Mouse (Mus musculus): ENCODE results near the gene Gm26602. TPM values are rescaled to one million over a fixed set of nuclear protein-coding genes. Genes with fewer than 3 reads are reported as not detected.
"Not testable (repeated sequence)": the region's sequence is repeated elsewhere in the genome, so short reads cannot be mapped to it uniquely, and the experiment has no call there.

Gene Gm26602
- total RNA-seq, 2 experiments from 2014 or later: not detected

- no peak for DNase-seq
- intact Hi-C loops (cut with DNase I): loop anchor here (5.0 kb wide), 1 partner anchor 113 kb away; no protein-coding TSS in a partner anchor
Measured at GRCm38 (mm10) chr10:79949873-79950272, 39.2 kb downstream of the Gm26602 start.

GRCm38 (mm10) chr10:79950661-79951060 is 40.0 kb downstream of the Gm26602 start:
- intact Hi-C loops (cut with DNase I): loop anchor here (5.0 kb wide), 1 partner anchor 113 kb away; no protein-coding TSS in a partner anchor

GRCm38 (mm10) chr10:79953946-79954345 is 43.3 kb downstream of the Gm26602 start:
- intact Hi-C loops (cut with DNase I): loop anchor here (2.0 to 5.0 kb wide), 2 partner anchors 27 to 117 kb away; partner anchors contain the start of gene Arid3a
- DNase-seq: peak in 1 of 2 experiments; percentile 17

More at GRCm38 (mm10) chr10:79950661-79951060, 40.0 kb downstream of the Gm26602 start:
- DNase-seq: no peak

- no peak for DNase-seq
- intact Hi-C loops (cut with DNase I): loop anchor here (2.0 kb wide), 2 partner anchors 29 to 65 kb away; partner anchors contain the start of genes Arid3a and Cfd
Measured at GRCm38 (mm10) chr10:79955691-79956090, 45.0 kb downstream of the Gm26602 start.

- no peak for DNase-seq
- intact Hi-C loops (cut with DNase I): loop anchor here (2.0 kb wide), 1 partner anchor 66 kb away; the partner anchor contains the start of gene Cfd
Measured at GRCm38 (mm10) chr10:79956643-79957154, 46.0 kb downstream of the Gm26602 start.

GRCm38 (mm10) chr10:79958140-79958816 is 47.6 kb downstream of the Gm26602 start:
- intact Hi-C loops (cut with DNase I): loop anchor here (1.0 kb wide), 1 partner anchor 33 kb away; no protein-coding TSS in a partner anchor
- peak; percentile 70 to 77 for DNase-seq

GRCm38 (mm10) chr10:79959412-79959811 is 48.8 kb downstream of the Gm26602 start:
- intact Hi-C loops (cut with DNase I); DNase-seq: not testable (repeated sequence)

GRCm38 (mm10) chr10:79959847-79960601 is 49.4 kb downstream of the Gm26602 start, which contains the start of gene Wdr18:
TSS of gene Wdr18 (plus strand) at chr10:79960152.
- intact Hi-C loops (cut with DNase I): no loop called here
- DNase-seq: peak; percentile 98 to 99

Small RNA genes lying within 50 kb of the gene (microRNA-seq; reads per million reads assigned to microRNA genes)
- gene Mir6910: 0 reads per million in 2 experiments

Other genes with a start within 250 kb of the Gm26602 start
- not detected for gene Madcam1, start 246.3 kb upstream of the Gm26602 start, total RNA-seq (2021)
- gene Tpgs1, start 241.5 kb upstream of the Gm26602 start, total RNA-seq (2021): 10 to 100 TPM; 19.2 to 19.6 TPM
- 100 to 1,000 TPM; 344 to 378 TPM for gene Cdc34, start 228.7 kb upstream of the Gm26602 start, total RNA-seq (2021)
- 1 to 10 TPM; 4.4 to 6.0 TPM for gene Gzmm, start 221.8 kb upstream of the Gm26602 start, total RNA-seq (2021)
- gene Bsg, start 206.4 kb upstream of the Gm26602 start, total RNA-seq (2021): 100 to 1,000 TPM; 528 to 635 TPM
- under 1 TPM; 0.72 to 0.79 TPM for gene Hcn2, start 194.2 kb upstream of the Gm26602 start, total RNA-seq (2021)
- 10 to 100 TPM; 29.4 to 33.2 TPM for gene Polrmt, start 164.3 kb upstream of the Gm26602 start, total RNA-seq (2021)
- gene Fgf22, start 155.8 kb upstream of the Gm26602 start, total RNA-seq (2021): not detected
- 10 to 100 TPM; 35.1 to 40.1 TPM for gene Rnf126, start 143.9 kb upstream of the Gm26602 start, total RNA-seq (2021)
- gene Fstl3, start 133.6 kb upstream of the Gm26602 start, total RNA-seq (2021): 1 to 10 TPM; 1.2 to 1.8 TPM
- gene Prss57, start 119.9 kb upstream of the Gm26602 start, total RNA-seq (2021): not detected
- gene Palm, start 117.3 kb upstream of the Gm26602 start, total RNA-seq (2021): 10 to 100 TPM; 13.8 to 21.4 TPM
- not detected for gene Misp, start 89.9 kb upstream of the Gm26602 start, total RNA-seq (2021)
- gene Ptbp1, start 56.4 kb upstream of the Gm26602 start, total RNA-seq (2021): 10 to 100 TPM; 17.2 to 17.4 TPM
- gene Prtn3, start 36.4 kb upstream of the Gm26602 start, total RNA-seq (2021): not detected
- gene Plppr3, start 36.2 kb upstream of the Gm26602 start, total RNA-seq (2021): not detected
- gene Elane, start 24.6 kb upstream of the Gm26602 start, total RNA-seq (2021): not detected
- gene Cfd, start 20.0 kb upstream of the Gm26602 start, total RNA-seq (2021): 10 to 100 TPM; 47.6 to 86.0 TPM
- gene Med16, start 1.9 kb upstream of the Gm26602 start, total RNA-seq (2021): 10 to 100 TPM; 27.5 to 35.3 TPM
- gene Kiss1r, start 6.1 kb downstream of the Gm26602 start, total RNA-seq (2021): under 1 TPM in 1 of 2 experiments, not detected in 1; 0.23 TPM
- 100 to 1,000 TPM; 114 to 118 TPM for gene R3hdm4, start 10.4 kb downstream of the Gm26602 start, total RNA-seq (2021)
- 1 to 10 TPM; 1.3 to 1.8 TPM for gene Arid3a, start 16.2 kb downstream of the Gm26602 start, total RNA-seq (2021)
- 10 to 100 TPM; 17.5 to 23.9 TPM for gene Wdr18, start 49.3 kb downstream of the Gm26602 start, total RNA-seq (2021)
- under 1 TPM; 0.07 to 0.15 TPM for gene Grin3b, start 59.9 kb downstream of the Gm26602 start, total RNA-seq (2021)
- gene Tmem259, start 73.5 kb downstream of the Gm26602 start, total RNA-seq (2021): 10 to 100 TPM; 71.5 to 72.4 TPM
- 1 to 10 TPM; 5.2 to 6.0 TPM for gene Cnn2, start 77.7 kb downstream of the Gm26602 start, total RNA-seq (2021)
- gene Abca7, start 85.6 kb downstream of the Gm26602 start, total RNA-seq (2021): 1 to 10 TPM; 5.4 to 5.8 TPM
- 1 to 10 TPM; 1.1 to 2.7 TPM for gene Arhgap45, start 105.8 kb downstream of the Gm26602 start, total RNA-seq (2021)
- gene Polr2e, start 128.9 kb downstream of the Gm26602 start, total RNA-seq (2021): 10 to 100 TPM; 36.0 to 42.5 TPM
- gene Gpx4, start 136.3 kb downstream of the Gm26602 start, total RNA-seq (2021): 100 to 1,000 TPM; 500 to 536 TPM
- gene Sbno2, start 194.7 kb downstream of the Gm26602 start, total RNA-seq (2021): 1 to 10 TPM; 4.5 to 7.3 TPM
- gene Stk11, start 204.9 kb downstream of the Gm26602 start, total RNA-seq (2021): 100 to 1,000 TPM; 120 to 135 TPM
- gene Atp5d, start 227.8 kb downstream of the Gm26602 start, total RNA-seq (2021): 100 to 1,000 TPM; 600 to 616 TPM
- gene Cbarp, start 230.0 kb downstream of the Gm26602 start, total RNA-seq (2021): 1 to 10 TPM; 1.4 to 2.1 TPM
- gene Midn, start 237.4 kb downstream of the Gm26602 start, total RNA-seq (2021): 10 to 100 TPM; 37.6 to 49.3 TPM

Measured in gastrocnemius, postnatal 36 days (tissue).